Mouse (Mus musculus): ENCODE data around the gene Serpinb9f.
"Not testable (repeated sequence)": the region's sequence is repeated elsewhere in the genome, so short reads cannot be mapped to it uniquely, and the experiment has no call there.

Gene Serpinb9f

GRCm38 (mm10) chr13:33323777-33324176 lies at the start of gene Serpinb9f:
Serpinb9f (plus strand) TSS chr13:33324077.
- DNase-seq (ENCODE audit: low read depth, low spot score) = not testable (repeated sequence)

- DNase-seq (ENCODE audit: low read depth, low spot score) = not testable (repeated sequence)
Observed at GRCm38 (mm10) chr13:33308631-33309030, 15.2 kb upstream of the Serpinb9f start.

GRCm38 (mm10) chr13:33356666-33357065 lies 32.8 kb downstream of the Serpinb9f start:
- DNase-seq (ENCODE audit: low read depth, low spot score) = not testable (repeated sequence)
